7 mouse cellular contexts compared by ENCODE assay signal in genomic region chrX:8175504-8176385, GRCm38 (mm10). TPM values are rescaled to one million over a fixed set of nuclear protein-coding genes. Genes with fewer than 3 reads are reported as not detected.
DNase-seq lines count a peak whose midpoint lies in the region; ATAC-seq and TF ChIP-seq lines count a peak whose summit lies in the region.

Gene Tbc1d25 (minus strand): TSS chrX:8176181.

- peak within 1 kb of the TSS; percentile 56 for H3K4me3 ChIP-seq in embryonic facial prominence, embryonic 12.5 days
- peak within 1 kb of the TSS; percentile 82 for H3K4me3 ChIP-seq in kidney, adult 2 months (ENCODE audit: insufficient read depth, low read depth, low read length)
- H3K4me3 ChIP-seq in limb, embryonic 12.5 days (replicated peaks), result peak within 1 kb of the TSS; percentile 56
- peak within 1 kb of the TSS; percentile 65 for H3K4me3 ChIP-seq in midbrain, embryonic 15.5 days
- H3K4me3 ChIP-seq in spleen, adult 2 months (ENCODE audit: extremely low read depth, insufficient read depth, insufficient read length), result peak within 1 kb of the TSS; percentile 80

- no peaks in the 10 kb centered on the region for H3K36me3 ChIP-seq in embryonic facial prominence, embryonic 12.5 days
- no peaks in the 10 kb centered on the region for H3K36me3 ChIP-seq in kidney, adult 2 months (ENCODE audit: control insufficient read depth, insufficient read depth, low read length)
- peaks cover 8% of the 10 kb centered on the region; the same call in 1 of the 2 replicates for H3K36me3 ChIP-seq in limb, embryonic 12.5 days
- no peaks in the 10 kb centered on the region for H3K36me3 ChIP-seq in midbrain, embryonic 15.5 days (replicated peaks)
- H3K36me3 ChIP-seq in spleen, adult 2 months (ENCODE audit: control insufficient read depth, insufficient read depth, low read length), result no peaks in the 10 kb centered on the region; the same call in 1 of the 2 replicates

- peak; percentile 96 for ATAC-seq in embryonic facial prominence, embryonic 12.5 days (ENCODE audit: insufficient number of reproducible peaks, insufficient read depth, low FRiP score, low TSS enrichment)
- ATAC-seq in limb, embryonic 12.5 days (ENCODE audit: insufficient number of reproducible peaks, insufficient read depth, low FRiP score, low TSS enrichment, low read depth), result peak; percentile 92
- ATAC-seq in midbrain, embryonic 15.5 days (replicated peaks), result peak; percentile 96

- WGBS in embryonic facial prominence, embryonic 12.5 days, result 16% methylated on average over 56 of the region's 56 CpGs
- whole genome bisulfite sequencing in kidney, adult 2 months, result under 1% methylated on average over 56 of the region's 56 CpGs
- 12% methylated on average over 56 of the region's 56 CpGs for WGBS in limb, embryonic 12.5 days
- 11% methylated on average over 56 of the region's 56 CpGs for WGBS in midbrain, embryonic 15.5 days
- WGBS in spleen, adult 2 months, result 22% methylated on average over 56 of the region's 56 CpGs

- H3K4me2 ChIP-seq in embryonic facial prominence, embryonic 12.5 days (replicated peaks), result peak within 1 kb of the TSS; percentile 45
- H3K4me2 ChIP-seq in limb, embryonic 12.5 days, result peak within 1 kb of the TSS; percentile 53
- H3K4me2 ChIP-seq in midbrain, embryonic 15.5 days, result peak within 1 kb of the TSS; percentile 53

- TF ChIP-seq POLR2A in kidney, adult 2 months (IDR thresholded peaks at IDR 0.05; ENCODE audit: low read depth, low read length), result no peak
- no peak for TF ChIP-seq POLR2A in spleen, adult 2 months (IDR thresholded peaks at IDR 0.05; ENCODE audit: low read depth, low read length)

- H3K4me1 ChIP-seq in embryonic facial prominence, embryonic 12.5 days, result no peaks in the 10 kb centered on the region
- no peaks in the 10 kb centered on the region for H3K4me1 ChIP-seq in kidney, adult 2 months (ENCODE audit: control insufficient read depth, insufficient read depth, low read length)
- no peaks in the 10 kb centered on the region for H3K4me1 ChIP-seq in limb, embryonic 12.5 days (replicated peaks)
- peaks cover 7% of the 10 kb centered on the region for H3K4me1 ChIP-seq in midbrain, embryonic 15.5 days
- 0 out of 2 replicates have a peak, but pooled peaks cover 3% of the 10 kb centered on the region for H3K4me1 ChIP-seq in spleen, adult 2 months (ENCODE audit: control insufficient read depth, insufficient read depth, insufficient read length)

- H3K27me3 ChIP-seq in embryonic facial prominence, embryonic 12.5 days, result no peaks in the 10 kb centered on the region
- H3K27me3 ChIP-seq in kidney, adult 2 months (replicated peaks; ENCODE audit: control insufficient read depth, insufficient read depth, low read length), result no peaks in the 10 kb centered on the region
- H3K27me3 ChIP-seq in limb, embryonic 12.5 days, result no peaks in the 10 kb centered on the region
- H3K27me3 ChIP-seq in midbrain, embryonic 15.5 days (replicated peaks), result no peaks in the 10 kb centered on the region
- no peaks in the 10 kb centered on the region for H3K27me3 ChIP-seq in spleen, adult 2 months (ENCODE audit: control insufficient read depth, insufficient read depth, low read length)

- DNase-seq in adrenal gland, postnatal 25 days, result peak; percentile 81
- DNase-seq in heart, adult 11 months, result peak; percentile 99
- peak; percentile 96 for DNase-seq in kidney, adult 2 months
- peak; percentile 81 to 83 for DNase-seq in spleen, adult 2 months (ENCODE audit: low read depth in 1 of 2, low spot score in 2 of 2)

- H3K27ac ChIP-seq in embryonic facial prominence, embryonic 12.5 days, result no peak within 1 kb of the TSS
- peak within 1 kb of the TSS; percentile 54; the same call in 1 of the 2 replicates for H3K27ac ChIP-seq in kidney, adult 2 months (ENCODE audit: insufficient read depth, low read depth, low read length)
- H3K27ac ChIP-seq in limb, embryonic 12.5 days, result 0 out of 2 replicates have a peak within 1 kb of the TSS, but pooled peaks have one; percentile 41
- H3K27ac ChIP-seq in midbrain, embryonic 15.5 days, result peak within 1 kb of the TSS; percentile 71
- peak within 1 kb of the TSS; percentile 72 for H3K27ac ChIP-seq in spleen, adult 2 months (ENCODE audit: insufficient read depth, low read length)

- 0 out of 2 replicates have a peak, but pooled peaks have one; percentile 21 for TF ChIP-seq CTCF in kidney, adult 2 months (conservative IDR thresholded peaks at IDR 0.05; ENCODE audit: insufficient read depth, insufficient read length, low read depth, low read length)
- TF ChIP-seq CTCF in spleen, adult 2 months (IDR thresholded peaks at IDR 0.05; ENCODE audit: extremely low read depth, insufficient read depth, insufficient read length, insufficient replicate concordance), result no peak

- H3K9me3 ChIP-seq in embryonic facial prominence, embryonic 12.5 days, result no peaks in the 10 kb centered on the region
- H3K9me3 ChIP-seq in limb, embryonic 12.5 days, result no peaks in the 10 kb centered on the region
- H3K9me3 ChIP-seq in midbrain, embryonic 15.5 days, result no peaks in the 10 kb centered on the region

- H3K9ac ChIP-seq in embryonic facial prominence, embryonic 12.5 days, result peak within 1 kb of the TSS; percentile 36
- H3K9ac ChIP-seq in limb, embryonic 12.5 days (replicated peaks), result peak within 1 kb of the TSS; percentile 54
- H3K9ac ChIP-seq in midbrain, embryonic 15.5 days, result peak within 1 kb of the TSS; percentile 59

RNA-seq across cellular contexts. Expression of gene Tbc1d25, which starts in this region (rescaled TPM):
- total RNA-seq in adrenal gland, postnatal 25 days (2021), result 9.3 and 9.4 TPM in 2 replicates
- 14.3 and 14.8 TPM in 2 replicates for polyA plus RNA-seq in embryonic facial prominence, embryonic 12.5 days (2016; fragmentation: Nextera tagmentation; extraction: Ambion mirVana)
- 17.0 and 19.0 TPM in 2 replicates for polyA plus RNA-seq in kidney, adult 2 months (2012; rRNA removed)
- 13.8 and 14.6 TPM in 2 replicates for polyA plus RNA-seq in limb, embryonic 12.5 days (2016; fragmentation: Nextera tagmentation; extraction: Ambion mirVana)
- 25.8 and 26.8 TPM in 2 replicates for polyA plus RNA-seq in midbrain, embryonic 15.5 days (2015; fragmentation: Nextera tagmentation; extraction: Ambion mirVana)
- 13.9 and 16.5 TPM in 2 replicates for polyA plus RNA-seq in spleen, adult 2 months (2012; rRNA removed)
